Mouse (Mus musculus): ENCODE data around the gene Mpp4. TPM values are rescaled to one million over a fixed set of nuclear protein-coding genes. Genes with fewer than 3 reads are reported as not detected.

Mpp4 gene
- total RNA-seq, 1 experiment from 2014 or later = 1.5 TPM

- no peak for ATAC-seq (ENCODE audit: extremely low read depth, insufficient number of reproducible peaks, low FRiP score, poor library complexity, severe bottlenecking)
Observed at GRCm38 (mm10) chr1:59110524-59110923, 52.7 kb downstream of the Mpp4 start.

GRCm38 (mm10) chr1:59102071-59102470 lies 61.1 kb downstream of the Mpp4 start:
- ATAC-seq (ENCODE audit: extremely low read depth, insufficient number of reproducible peaks, low FRiP score, poor library complexity, severe bottlenecking) = no peak

- no peak for ATAC-seq (ENCODE audit: extremely low read depth, insufficient number of reproducible peaks, low FRiP score, poor library complexity, severe bottlenecking)
Observed at GRCm38 (mm10) chr1:59101020-59101419, 62.2 kb downstream of the Mpp4 start.

- no peak for ATAC-seq (ENCODE audit: extremely low read depth, insufficient number of reproducible peaks, low FRiP score, poor library complexity, severe bottlenecking)
Observed at GRCm38 (mm10) chr1:59094705-59095104, 68.5 kb downstream of the Mpp4 start, which contains the start of gene C2cd6. TSS of gene C2cd6 (minus strand) at chr1:59094900.

Other genes starting within 250 kb of the Mpp4 start
- 61.7 and 72.7 TPM in 2 replicates for gene Trak2, start 190.0 kb downstream of the Mpp4 start, total RNA-seq (2017)
- 18.3 and 18.7 TPM in 2 replicates for gene Stradb, start 189.9 kb downstream of the Mpp4 start, total RNA-seq (2017)
- not detected in 2 replicates for gene C2cd6, start 68.5 kb downstream of the Mpp4 start, total RNA-seq (2017)
- 0.81 and 1.7 TPM in 2 replicates for gene Tmem237, start 43.0 kb downstream of the Mpp4 start, total RNA-seq (2017)
- gene Als2, start 73.8 kb upstream of the Mpp4 start, total RNA-seq (2017) = 11.5 and 13.3 TPM in 2 replicates
- gene Cdk15, start 93.5 kb upstream of the Mpp4 start, total RNA-seq (2017) = not detected in 2 replicates